Mouse (Mus musculus): ENCODE measurements around the gene Zfp652.

GRCm38 (mm10) chr11:95783457-95783856 lies 71.0 kb downstream of the Zfp652 start:
- TF ChIP-seq E2F4 (IDR thresholded peaks at IDR 0.05; ENCODE audit: insufficient replicate concordance, low read depth, low read length) (no peak), POLR2A (IDR thresholded peaks at IDR 0.05; ENCODE audit: low read depth, low read length) (no peak), BHLHE40 (IDR thresholded peaks at IDR 0.05; ENCODE audit: low read depth, low read length) (no peak), CTCF (conservative IDR thresholded peaks at IDR 0.05 in 1 of 2, IDR thresholded peaks at IDR 0.05 in 1 of 2; ENCODE audit: low read depth in 2 of 2, low read length in 2 of 2) (no peak), UBTF (IDR thresholded peaks at IDR 0.05; ENCODE audit: low read depth, low read length) (no peak), MXI1 (IDR thresholded peaks at IDR 0.05; ENCODE audit: low read depth, low read length) (no peak), SMC3 (IDR thresholded peaks at IDR 0.05; ENCODE audit: low read depth, low read length) (no peak), GABPA (IDR thresholded peaks at IDR 0.05; ENCODE audit: insufficient replicate concordance, low read depth, low read length) (no peak)

All from CH12.LX (cell line).